In genomic region chr6:117879408-117880115, GRCm38 (mm10) we compare ENCODE assay signal across 8 mouse cellular contexts. TPM values are rescaled to one million over a fixed set of nuclear protein-coding genes. Genes with fewer than 3 reads are reported as not detected.
A peak's percentile ranks its signal among the peaks of the same experiment; 100 is the strongest.
DNase-seq lines count a peak whose midpoint lies in the region; ATAC-seq and TF ChIP-seq lines count a peak whose summit lies in the region.

No protein-coding gene starts in this region.

- H3K36me3 ChIP-seq in MEL (ENCODE audit: control insufficient read depth in 1 of 2, insufficient read depth in 2 of 2, low read length in 2 of 2), result peaks cover 0 to 22% of the 10 kb centered on the region in 2 experiments; a peak in 2 of 4 replicates
- no peaks in the 10 kb centered on the region for H3K36me3 ChIP-seq in forebrain, postnatal 0 days (ENCODE audit: insufficient read depth)
- no peaks in the 10 kb centered on the region for H3K36me3 ChIP-seq in lung, embryonic 15.5 days

- H3K9me3 ChIP-seq in MEL (replicated peaks; ENCODE audit: insufficient read depth, low read length), result no peaks in the 10 kb centered on the region
- no peaks in the 10 kb centered on the region for H3K9me3 ChIP-seq in forebrain, postnatal 0 days (ENCODE audit: low read length)
- H3K9me3 ChIP-seq in lung, embryonic 15.5 days, result no peaks in the 10 kb centered on the region

- TF ChIP-seq POLR2A in MEL (IDR thresholded peaks at IDR 0.05; ENCODE audit: control insufficient read depth in 1 of 2, insufficient read depth in 1 of 2, low read depth in 1 of 2, low read length in 2 of 2, poor library complexity in 1 of 2), result peak; percentile 79 to 93
- peak; percentile 92 for TF ChIP-seq POLR2A in cerebellum, adult 2 months (IDR thresholded peaks at IDR 0.05; ENCODE audit: borderline replicate concordance, insufficient read depth, low read length)

- H3K9ac ChIP-seq in MEL (ENCODE audit: control insufficient read depth, low read depth, low read length, poor library complexity, severe bottlenecking), result peak overlapping the region; percentile 96
- H3K9ac ChIP-seq in forebrain, postnatal 0 days, result peak overlapping the region; percentile 68
- peak overlapping the region; percentile 58 for H3K9ac ChIP-seq in lung, embryonic 15.5 days

- TF ChIP-seq RAD21 in MEL (IDR thresholded peaks at IDR 0.05; ENCODE audit: low read depth, low read length), result peak; percentile 54

- H3K4me1 ChIP-seq in MEL (ENCODE audit: control insufficient read depth in 1 of 2, insufficient read depth in 2 of 2, low read length in 2 of 2), result peaks cover 10 to 19% of the 10 kb centered on the region in 2 experiments
- no peaks in the 10 kb centered on the region; the same call in 1 of the 2 replicates for H3K4me1 ChIP-seq in cerebellum, adult 2 months (ENCODE audit: control insufficient read depth, insufficient read depth, low read length)
- peaks cover 3% of the 10 kb centered on the region for H3K4me1 ChIP-seq in forebrain, postnatal 0 days (ENCODE audit: insufficient read depth)
- peaks cover 9% of the 10 kb centered on the region for H3K4me1 ChIP-seq in lung, embryonic 15.5 days

- WGBS in cerebellum, adult 2 months, result under 1% methylated on average over 67 of the region's 67 CpGs
- 2% methylated on average over 67 of the region's 67 CpGs for WGBS in forebrain, postnatal 0 days
- WGBS in lung, embryonic 15.5 days, result under 1% methylated on average over 67 of the region's 67 CpGs

- DNase-seq in MEL (ENCODE audit: low read depth, low spot score), result peak; percentile 99
- DNase-seq in cerebellum, adult 2 months, result peak; percentile 99 to 100
- DNase-seq in forebrain, postnatal 0 days, result peak; percentile 100
- DNase-seq in heart, postnatal 4 days, result peak; percentile 100
- peak; percentile 98 to 99 for DNase-seq in layer of hippocampus, adult 8-10 months (ENCODE audit: low spot score in 2 of 2)
- DNase-seq in ovary, adult 18-20 months (ENCODE audit: low spot score), result peak; percentile 96
- DNase-seq in thymus, postnatal 0 days (ENCODE audit: low spot score), result peak; percentile 100

- peak; percentile 95 for ATAC-seq in forebrain, postnatal 0 days
- ATAC-seq in lung, embryonic 15.5 days (ENCODE audit: borderline replicate concordance, extremely low read depth, low FRiP score, low TSS enrichment), result peak; percentile 95

- peak overlapping the region; percentile 47 to 70 for H3K4me3 ChIP-seq in MEL (ENCODE audit: control insufficient read depth in 1 of 2, insufficient read depth in 1 of 2, low read depth in 2 of 2, low read length in 2 of 2)
- H3K4me3 ChIP-seq in cerebellum, adult 2 months (replicated peaks; ENCODE audit: insufficient read depth, low read depth, low read length), result peak overlapping the region; percentile 80
- peak overlapping the region; percentile 53 for H3K4me3 ChIP-seq in forebrain, postnatal 0 days (ENCODE audit: low read depth, low read length)
- peak overlapping the region; percentile 51 for H3K4me3 ChIP-seq in lung, embryonic 15.5 days

- TF ChIP-seq CTCF in MEL (IDR thresholded peaks at IDR 0.05 in 2 of 3, conservative IDR thresholded peaks at IDR 0.05 in 1 of 3; ENCODE audit: control insufficient read depth in 1 of 3, insufficient read depth in 1 of 3, low read depth in 2 of 3, low read length in 3 of 3, poor library complexity in 1 of 3, severe bottlenecking in 1 of 3), result peak; percentile 78 to 97 (median 95)
- TF ChIP-seq CTCF in cerebellum, adult 2 months (IDR thresholded peaks at IDR 0.05; ENCODE audit: borderline replicate concordance, insufficient read depth, low read depth, low read length), result peak; percentile 93
- TF ChIP-seq CTCF in forebrain, postnatal 0 days (IDR thresholded peaks at IDR 0.05; ENCODE audit: low read depth), result peak; percentile 100

- H3K27ac ChIP-seq in MEL (ENCODE audit: control insufficient read depth, low read depth, low read length), result peak overlapping the region; percentile 99
- H3K27ac ChIP-seq in cerebellum, adult 2 months (ENCODE audit: insufficient read depth, low read length), result peak overlapping the region; percentile 98
- H3K27ac ChIP-seq in forebrain, postnatal 0 days (ENCODE audit: low read depth, low read length), result peak overlapping the region; percentile 98
- H3K27ac ChIP-seq in lung, embryonic 15.5 days, result peak overlapping the region; percentile 100

- H3K79me2 ChIP-seq in MEL (ENCODE audit: control insufficient read depth, insufficient read depth, low read length, poor library complexity), result peaks cover 11% of the 10 kb centered on the region

- H3K27me3 ChIP-seq in MEL (ENCODE audit: control insufficient read depth in 1 of 2, insufficient read depth in 2 of 2, low read length in 2 of 2), result no peaks in the 10 kb centered on the region
- H3K27me3 ChIP-seq in cerebellum, adult 2 months (ENCODE audit: control insufficient read depth, insufficient read depth, low read length), result no peaks in the 10 kb centered on the region
- no peaks in the 10 kb centered on the region for H3K27me3 ChIP-seq in forebrain, postnatal 0 days (ENCODE audit: insufficient read depth, low read length)
- H3K27me3 ChIP-seq in lung, embryonic 15.5 days, result no peaks in the 10 kb centered on the region

- H3K4me2 ChIP-seq in forebrain, postnatal 0 days (ENCODE audit: low read depth), result peak overlapping the region; percentile 62
- peak overlapping the region; percentile 71 for H3K4me2 ChIP-seq in lung, embryonic 15.5 days

- no peak for TF ChIP-seq EP300 in MEL (IDR thresholded peaks at IDR 0.05; ENCODE audit: low read depth in 1 of 2, low read length in 2 of 2)

TF ChIP-seq in MEL, 35 proteins besides CTCF, POLR2A, EP300 and RAD21 (continues in another document):
- TF ChIP-seq TAL1 (IDR thresholded peaks at IDR 0.05; ENCODE audit: low read length) (no peak), ZMIZ1 (IDR thresholded peaks at IDR 0.05; ENCODE audit: low read depth, low read length) (peak; percentile 44; the same call in 1 of the 2 replicates), MYB (IDR thresholded peaks at IDR 0.05; ENCODE audit: low read depth, low read length) (no peak), MAZ (IDR thresholded peaks at IDR 0.05; ENCODE audit: low read depth, low read length) (no peak), TCF12 (IDR thresholded peaks at IDR 0.05; ENCODE audit: low read depth, low read length) (no peak), KAT2A (conservative IDR thresholded peaks at IDR 0.05; ENCODE audit: low read depth, low read length) (no peak), CHD1 (IDR thresholded peaks at IDR 0.05; ENCODE audit: low read depth, low read length) (no peak), USF2 (IDR thresholded peaks at IDR 0.05; ENCODE audit: borderline replicate concordance in 1 of 2, insufficient read depth in 1 of 2, low read depth in 1 of 2, low read length in 2 of 2) (no peak), BHLHE40 (IDR thresholded peaks at IDR 0.05; ENCODE audit: borderline replicate concordance, low read depth, low read length) (no peak)

RNA-seq across cellular contexts. Expression of gene Zfp239, which starts 17.7 kb away (rescaled TPM):
- total RNA-seq in MEL (2012; rRNA removed), result 17.9 and 20.4 TPM in 2 replicates
- 10 to 100 TPM in 1 of 2 experiments, not detected in 1; 18.6 TPM for polyA plus RNA-seq in MEL (2012; ENCODE audit: insufficient read depth in 1 of 2, insufficient read length in 2 of 2, low read depth in 1 of 2, low replicate concordance in 2 of 2, missing spikeins in 1 of 2)
- polyA plus RNA-seq in cerebellum, adult 2 months (2012; rRNA removed), result 18.4 and 19.8 TPM in 2 replicates
- total RNA-seq in forebrain, postnatal 0 days (2014; rRNA removed), result 24.2 and 24.8 TPM in 2 replicates
- polyA plus RNA-seq in forebrain, postnatal 0 days (2015; fragmentation: Nextera tagmentation; extraction: Ambion mirVana), result 16.2 and 16.5 TPM in 2 replicates
- under 1 TPM; 0.38 to 0.57 TPM for total RNA-seq in heart, postnatal 4 days (2021)
- total RNA-seq in layer of hippocampus, adult 8-10 months (2022), result 10 to 100 TPM; 32.3 to 45.5 (median 38.4) TPM
- 7.6 and 7.9 TPM in 2 replicates for polyA plus RNA-seq in lung, embryonic 15.5 days (2015; fragmentation: Nextera tagmentation; extraction: Ambion mirVana)
- 6.3 and 7.0 TPM in 2 replicates for polyA plus RNA-seq in thymus, postnatal 0 days (2015; fragmentation: Nextera tagmentation; extraction: Ambion mirVana)

RNA-seq across cellular contexts. Expression of gene Hnrnpf, which starts 20.6 kb away (rescaled TPM):
- total RNA-seq in MEL (2012; rRNA removed), result 868 and 882 TPM in 2 replicates
- 1,000 to 10,000 TPM in 1 of 2 experiments, 100 to 1,000 TPM in 1; 722 to 2,287 TPM for polyA plus RNA-seq in MEL (2012; ENCODE audit: insufficient read depth in 1 of 2, insufficient read length in 2 of 2, low read depth in 1 of 2, low replicate concordance in 2 of 2, missing spikeins in 1 of 2)
- polyA plus RNA-seq in cerebellum, adult 2 months (2012; rRNA removed), result 119 and 129 TPM in 2 replicates
- total RNA-seq in forebrain, postnatal 0 days (2014; rRNA removed), result 236 TPM in 2 replicates
- 216 and 225 TPM in 2 replicates for polyA plus RNA-seq in forebrain, postnatal 0 days (2015; fragmentation: Nextera tagmentation; extraction: Ambion mirVana)
- total RNA-seq in heart, postnatal 4 days (2021), result 100 to 1,000 TPM; 468 to 481 TPM
- 100 to 1,000 TPM; 119 to 160 (median 148) TPM for total RNA-seq in layer of hippocampus, adult 8-10 months (2022)
- 788 and 807 TPM in 2 replicates for polyA plus RNA-seq in lung, embryonic 15.5 days (2015; fragmentation: Nextera tagmentation; extraction: Ambion mirVana)
- 1,040 and 1,096 TPM in 2 replicates for polyA plus RNA-seq in thymus, postnatal 0 days (2015; fragmentation: Nextera tagmentation; extraction: Ambion mirVana)

RNA-seq across cellular contexts. Expression of gene Zfp637, which starts 38.6 kb away (rescaled TPM):
- total RNA-seq in MEL (2012; rRNA removed), result 41.5 and 52.4 TPM in 2 replicates
- polyA plus RNA-seq in MEL (2012; ENCODE audit: insufficient read depth in 1 of 2, insufficient read length in 2 of 2, low read depth in 1 of 2, low replicate concordance in 2 of 2, missing spikeins in 1 of 2), result 10 to 100 TPM in 1 of 2 experiments, not detected in 1; 53.8 TPM
- 75.2 and 79.2 TPM in 2 replicates for polyA plus RNA-seq in cerebellum, adult 2 months (2012; rRNA removed)
- 120 and 129 TPM in 2 replicates for total RNA-seq in forebrain, postnatal 0 days (2014; rRNA removed)
- 145 and 152 TPM in 2 replicates for polyA plus RNA-seq in forebrain, postnatal 0 days (2015; fragmentation: Nextera tagmentation; extraction: Ambion mirVana)
- 10 to 100 TPM; 35.4 to 37.0 TPM for total RNA-seq in heart, postnatal 4 days (2021)
- total RNA-seq in layer of hippocampus, adult 8-10 months (2022), result 10 to 100 TPM; 48.0 to 51.4 (median 50.4) TPM
- 146 and 148 TPM in 2 replicates for polyA plus RNA-seq in lung, embryonic 15.5 days (2015; fragmentation: Nextera tagmentation; extraction: Ambion mirVana)
- 74.3 and 80.9 TPM in 2 replicates for polyA plus RNA-seq in thymus, postnatal 0 days (2015; fragmentation: Nextera tagmentation; extraction: Ambion mirVana)

RNA-seq across cellular contexts. Expression of gene Fxyd4, which starts 57.9 kb away (rescaled TPM):
- not detected in 2 replicates for total RNA-seq in MEL (2012; rRNA removed)
- under 1 TPM in 1 of 2 experiments, not detected in 1; 0.22 TPM for polyA plus RNA-seq in MEL (2012; ENCODE audit: insufficient read depth in 1 of 2, insufficient read length in 2 of 2, low read depth in 1 of 2, low replicate concordance in 2 of 2, missing spikeins in 1 of 2)
- not detected in 2 replicates for polyA plus RNA-seq in cerebellum, adult 2 months (2012; rRNA removed)
- total RNA-seq in forebrain, postnatal 0 days (2014; rRNA removed), result not detected in 2 replicates
- polyA plus RNA-seq in forebrain, postnatal 0 days (2015; fragmentation: Nextera tagmentation; extraction: Ambion mirVana), result 0.33 and 0.47 TPM in 2 replicates
- total RNA-seq in heart, postnatal 4 days (2021), result not detected
- total RNA-seq in layer of hippocampus, adult 8-10 months (2022), result not detected
- 4.5 and 5.2 TPM in 2 replicates for polyA plus RNA-seq in lung, embryonic 15.5 days (2015; fragmentation: Nextera tagmentation; extraction: Ambion mirVana)
- 2.3 TPM in 2 replicates for polyA plus RNA-seq in thymus, postnatal 0 days (2015; fragmentation: Nextera tagmentation; extraction: Ambion mirVana)

Comparison
In these comparisons a context has a peak if more than half of its experiments do, and no peak if none do; other contexts are left out.
1. Peak in every context shown above with its lines: DNase-seq, ATAC-seq, H3K4me3 ChIP-seq and H3K27ac ChIP-seq.